Mouse (Mus musculus) spleen, postnatal 36 days (tissue): ENCODE data around the gene Mapk14.

ENCODE experiments used
- DNase-seq, 2 experiments: peaks; one replicate each; pipeline ENCODE4 v3.0.0; 2022; ENCODE audit warnings: low spot score in 2 of 2, mixed read lengths in 1 of 2

The Mapk14 gene

GRCm38 (mm10) chr17:28781290-28782045, 90.3 kb downstream of the Mapk14 start:
- no peak for DNase-seq

- DNase-seq = no peak
These were observed 93.9 kb downstream of the Mapk14 start for GRCm38 (mm10) chr17:28785036-28785435.

GRCm38 (mm10) chr17:28787507-28787906, 96.4 kb downstream of the Mapk14 start:
- no peak for DNase-seq

GRCm38 (mm10) chr17:28797031-28797430, 105.9 kb downstream of the Mapk14 start:
- no peak for DNase-seq
